Mouse (Mus musculus) ES-CJ7 (cell line): ENCODE measurements around the gene B3gnt6.

Source experiments
- DNase-seq: peaks from one replicate; pipeline ENCODE4 v3.0.0; 2011; ENCODE audit warnings: low read depth, low spot score

B3gnt6 gene

DNA sequence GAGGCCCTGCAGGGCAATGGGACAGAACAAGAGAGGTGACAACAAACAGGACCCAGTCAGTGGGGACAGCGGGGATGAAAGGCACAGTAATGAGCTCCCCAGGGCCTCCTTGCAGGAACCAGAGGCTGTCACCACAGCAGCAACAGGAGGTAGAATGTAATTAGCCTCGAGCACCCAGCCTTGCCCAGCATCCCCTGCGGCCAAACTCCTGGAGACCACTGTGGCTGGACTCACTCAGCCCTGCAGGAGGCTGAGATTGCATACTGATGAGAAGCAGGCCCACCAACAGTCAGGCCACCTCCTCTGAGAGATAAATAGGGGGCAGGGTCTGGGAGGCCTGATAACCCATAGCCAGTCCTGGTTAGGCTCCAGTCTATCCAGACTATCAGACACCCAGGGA lies 49.5 kb downstream of the B3gnt6 start:
- no peak for DNase-seq

DNA sequence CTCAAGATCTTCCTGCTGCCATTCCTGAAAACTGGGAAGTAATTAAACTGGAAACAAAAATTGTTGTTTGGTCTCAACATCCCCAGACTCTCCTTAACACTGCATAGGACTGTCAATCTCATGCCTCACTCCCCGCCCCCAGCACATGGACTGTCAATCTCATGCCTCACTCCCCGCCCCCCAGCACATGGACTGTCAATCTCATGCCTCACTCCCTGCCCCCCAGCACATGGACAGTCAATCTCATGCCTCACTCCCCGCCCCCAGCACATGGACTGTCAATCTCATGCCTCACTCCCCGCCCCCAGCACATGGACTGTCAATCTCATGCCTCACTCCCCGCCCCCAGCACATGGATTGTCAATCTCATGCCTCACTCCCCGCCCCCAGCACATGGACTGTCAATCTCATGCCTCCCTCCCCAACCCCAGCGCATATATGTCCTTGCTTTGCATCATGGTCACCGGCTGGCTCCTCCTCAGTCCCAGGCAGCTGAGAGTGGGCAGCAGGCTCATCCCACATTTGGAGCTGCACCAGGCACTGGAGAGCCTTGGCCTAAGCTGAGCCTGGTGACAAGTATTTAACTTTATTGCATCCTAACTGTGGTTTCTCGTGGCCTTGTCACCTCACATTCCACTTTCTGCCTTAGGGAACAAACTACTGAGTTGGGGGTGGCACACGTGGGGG lies 50.4 kb downstream of the B3gnt6 start:
- no peak for DNase-seq

DNA sequence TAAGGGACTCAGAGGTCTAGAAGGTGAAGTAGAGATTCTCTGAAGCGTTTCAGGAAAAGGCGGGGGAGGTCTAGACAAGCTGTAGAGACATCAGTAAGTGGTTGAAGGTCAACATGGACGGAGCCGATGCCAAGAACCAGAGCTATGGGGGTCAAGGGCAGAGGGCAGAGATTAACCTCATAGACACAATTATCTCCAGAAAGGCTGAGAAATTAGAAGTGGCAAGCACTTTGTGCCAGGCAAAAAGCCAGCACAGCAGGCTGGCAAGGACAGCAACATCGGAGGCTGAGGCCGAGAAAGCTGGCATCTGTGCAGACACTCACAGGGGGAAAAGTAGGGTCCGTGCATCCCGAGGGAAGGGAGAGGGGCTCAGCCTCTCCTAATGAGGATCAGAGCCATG lies 51.5 kb downstream of the B3gnt6 start:
- no peak for DNase-seq

DNA sequence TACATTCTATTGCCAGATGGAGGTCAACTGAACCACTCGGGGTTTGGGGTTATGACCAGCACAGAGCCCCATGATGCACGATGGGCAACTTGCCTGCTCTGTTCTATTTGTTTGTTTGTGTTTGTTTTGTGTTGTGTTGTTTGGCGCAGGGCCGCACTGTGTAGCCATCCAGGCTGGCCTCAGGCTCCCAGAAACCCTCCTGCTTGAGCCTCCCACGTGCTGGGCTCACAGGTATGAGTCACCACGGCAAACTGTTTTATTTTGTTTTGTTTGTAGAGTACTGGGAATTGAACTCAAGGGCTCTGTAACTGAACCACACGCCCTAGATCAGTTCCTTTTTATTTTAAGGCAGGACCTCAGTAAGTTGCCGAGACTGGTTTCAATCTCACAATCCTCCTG lies 52.8 kb downstream of the B3gnt6 start:
- DNase-seq = no peak

DNA sequence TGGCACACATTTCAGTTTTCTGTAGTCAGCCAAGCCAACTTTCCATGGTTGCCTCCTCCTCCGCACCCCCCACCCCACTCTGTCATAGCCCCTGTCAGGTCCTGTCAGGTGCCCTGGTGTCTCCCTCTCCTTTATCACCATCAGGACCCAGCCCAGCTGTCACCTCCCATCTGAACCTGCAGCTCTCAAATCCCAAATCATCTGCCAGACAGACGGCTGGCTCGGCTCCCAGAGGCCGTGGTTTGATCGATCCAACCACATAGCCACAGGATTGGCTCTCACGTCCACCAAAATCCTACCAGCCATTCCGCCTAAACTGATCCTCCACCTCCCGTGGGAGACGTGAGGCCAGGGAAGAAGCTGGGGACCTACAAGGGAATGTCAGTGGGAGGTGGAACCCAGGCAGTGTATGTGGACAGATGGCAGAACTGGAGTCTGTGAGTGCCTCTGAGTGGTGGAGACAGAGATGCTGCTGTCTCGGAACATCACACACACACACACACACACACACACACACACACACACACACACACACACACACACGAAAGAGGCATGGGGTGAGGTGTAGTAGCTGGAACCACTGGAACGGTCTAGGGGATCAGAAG lies 53.3 kb downstream of the B3gnt6 start:
- DNase-seq = no peak

DNA sequence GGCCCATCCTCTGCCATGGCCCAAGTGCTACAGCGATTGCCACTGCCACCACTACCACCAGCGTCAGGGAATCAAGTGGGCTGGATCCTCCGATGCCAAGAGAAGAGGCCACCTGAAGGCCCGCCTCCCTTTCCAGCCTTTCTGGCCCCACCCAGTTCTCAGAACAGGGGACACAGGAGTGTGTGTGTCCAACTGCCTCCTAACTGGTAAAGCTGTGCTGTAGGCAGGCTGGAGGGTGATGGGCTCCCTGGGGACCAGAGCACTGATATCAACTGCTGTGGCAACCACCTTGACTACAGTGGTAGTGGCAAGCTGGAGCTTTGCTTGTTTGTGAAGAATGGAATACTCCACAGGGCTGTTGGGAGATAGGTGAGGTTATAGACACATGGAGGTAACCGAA lies 53.9 kb downstream of the B3gnt6 start, which contains the start of gene Omp:
Gene Omp, minus strand, starts transcription at position 101 of the 400 bp plus-strand sequence.
- no peak for DNase-seq

DNA sequence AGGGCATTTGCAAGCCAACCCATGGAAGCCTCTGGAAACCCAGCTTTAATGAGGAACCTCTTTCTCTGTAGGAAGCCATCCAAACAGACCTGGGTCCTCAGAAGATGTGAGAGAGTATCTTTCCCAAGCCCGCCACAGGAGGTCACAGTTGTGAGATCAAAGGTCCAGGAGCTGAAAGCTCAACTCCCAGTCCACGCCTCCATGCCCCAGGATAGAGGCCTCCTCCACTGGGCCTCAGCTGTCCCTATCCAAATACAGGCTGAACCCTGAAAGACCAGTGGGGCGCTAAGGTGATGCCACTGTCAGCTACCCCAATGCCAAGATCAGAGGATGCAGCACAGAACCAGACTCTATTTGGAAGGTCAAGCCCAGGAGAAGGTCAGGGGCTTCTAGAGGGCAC lies 56.6 kb downstream of the B3gnt6 start:
- no peak for DNase-seq
